Mouse (Mus musculus): Measurements from ENCODE around the gene Uri1.

DNA sequence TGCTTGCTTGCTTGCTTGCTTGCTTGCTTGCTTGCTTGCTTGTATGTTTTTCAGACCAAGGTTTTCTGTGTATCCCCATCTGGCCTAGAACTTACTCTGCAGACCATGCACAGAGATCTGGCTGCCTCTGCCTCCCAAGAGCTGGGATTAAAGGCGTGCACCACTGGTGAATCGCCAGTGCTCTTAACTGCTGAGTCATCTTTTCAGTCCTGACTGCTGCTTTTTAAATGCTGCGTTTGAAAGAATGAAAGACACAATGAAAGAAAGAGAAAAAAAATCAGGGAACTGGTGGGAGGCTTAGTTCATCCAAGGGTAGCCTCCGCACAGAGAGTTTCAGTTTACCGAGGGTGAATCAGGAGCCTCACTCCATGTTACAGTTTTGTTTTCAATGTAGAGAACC, 23.9 kb upstream of the Uri1 start:
- TF ChIP-seq CTCF (IDR thresholded peaks at IDR 0.05; ENCODE audit: low read depth, low read length) (no peak), EP300 (IDR thresholded peaks at IDR 0.05; ENCODE audit: insufficient read depth, low read depth, low read length) (no peak)
